In the genomic region with DNA sequence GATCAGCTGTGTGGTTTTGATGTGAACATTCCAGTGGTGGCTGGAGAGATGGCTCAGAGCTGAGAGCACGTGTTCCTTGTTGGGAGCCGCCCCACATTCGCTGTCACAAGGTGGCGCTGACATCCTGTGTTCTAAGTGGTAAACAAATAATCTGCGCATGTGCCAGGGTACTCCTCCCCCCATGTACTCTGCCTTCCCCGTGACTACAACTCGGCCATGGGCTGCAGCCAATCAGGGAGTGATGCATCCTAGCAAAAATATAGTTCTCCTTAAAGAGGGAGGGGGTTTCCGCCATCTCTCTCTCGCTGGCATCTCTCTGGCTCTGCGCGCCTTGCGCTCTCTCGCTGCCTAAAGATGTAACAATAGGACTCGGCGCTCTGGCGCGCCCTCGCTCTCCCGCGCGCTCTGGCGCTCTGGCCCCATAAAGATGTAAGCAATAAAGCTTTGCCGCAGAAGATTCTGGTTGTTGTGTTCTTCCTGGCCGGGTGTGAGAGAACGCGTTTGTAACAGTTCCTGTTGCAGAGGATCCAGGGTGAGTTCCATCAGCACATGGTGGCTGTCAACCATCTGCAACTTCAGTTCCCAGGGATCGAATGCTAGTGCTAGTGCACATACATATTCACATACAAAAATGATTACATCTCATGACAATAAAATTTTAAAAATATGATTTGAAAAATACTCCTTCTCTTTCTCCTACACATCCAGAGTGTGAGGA, we compare ENCODE assay signal across 8 mouse cellular contexts. TPM values are rescaled to one million over a fixed set of nuclear protein-coding genes. Genes with fewer than 3 reads are reported as not detected.
DNase-seq lines count a peak whose midpoint lies in the region; ATAC-seq and TF ChIP-seq lines count a peak whose summit lies in the region.
"Not testable (repeated sequence)": the region's sequence is repeated elsewhere in the genome, so short reads cannot be mapped to it uniquely, and the experiment has no call there.

No protein-coding gene starts in this region.

- peak overlapping the region; percentile 89 for H3K27ac ChIP-seq in forebrain, embryonic 10.5 days
- peak overlapping the region; percentile 77 for H3K27ac ChIP-seq in heart, embryonic 13.5 days (replicated peaks)
- peak overlapping the region; percentile 77 for H3K27ac ChIP-seq in kidney, embryonic 16.5 days (ENCODE audit: low read length)
- peak overlapping the region; percentile 61; the same call in 1 of the 2 replicates for H3K27ac ChIP-seq in limb, embryonic 14.5 days (replicated peaks; ENCODE audit: low read depth, low read length)
- H3K27ac ChIP-seq in midbrain, embryonic 16.5 days (ENCODE audit: low read length): peak overlapping the region; percentile 90

- 2% methylated on average over 27 of the region's 27 CpGs for WGBS in forebrain, embryonic 10.5 days
- 1% methylated on average over 27 of the region's 27 CpGs for whole genome bisulfite sequencing in heart, embryonic 13.5 days
- under 1% methylated on average over 27 of the region's 27 CpGs for WGBS in kidney, embryonic 16.5 days
- WGBS in limb, embryonic 14.5 days: 1% methylated on average over 27 of the region's 27 CpGs
- WGBS in midbrain, embryonic 16.5 days: under 1% methylated on average over 27 of the region's 27 CpGs

- H3K27me3 ChIP-seq in forebrain, embryonic 10.5 days (ENCODE audit: poor library complexity, severe bottlenecking): peaks cover 46% of the 10 kb centered on the region
- peaks cover 48% of the 10 kb centered on the region for H3K27me3 ChIP-seq in heart, embryonic 13.5 days (replicated peaks)
- peaks cover 28% of the 10 kb centered on the region for H3K27me3 ChIP-seq in kidney, embryonic 16.5 days (ENCODE audit: insufficient read depth, low read length)
- peaks cover 29% of the 10 kb centered on the region for H3K27me3 ChIP-seq in limb, embryonic 14.5 days (ENCODE audit: control insufficient read depth, insufficient read depth, low read length)
- H3K27me3 ChIP-seq in midbrain, embryonic 16.5 days (ENCODE audit: control insufficient read depth, insufficient read depth, low read depth, low read length): peaks cover 32% of the 10 kb centered on the region

- TF ChIP-seq POLR2A in limb, embryonic 14.5 days (IDR thresholded peaks at IDR 0.05; ENCODE audit: borderline replicate concordance, extremely low read depth, insufficient read depth, insufficient read length): peak; percentile 53; the same call in 1 of the 2 replicates

- not testable (repeated sequence) for H3K9me3 ChIP-seq in forebrain, embryonic 10.5 days; heart, embryonic 13.5 days; kidney, embryonic 16.5 days (ENCODE audit: low read length); limb, embryonic 14.5 days (ENCODE audit: control insufficient read depth, low read length); midbrain, embryonic 16.5 days (replicated peaks; ENCODE audit: control insufficient read depth, low read length, poor library complexity, severe bottlenecking)

- peak; percentile 79 for ATAC-seq in heart, embryonic 13.5 days (ENCODE audit: extremely low read depth, insufficient number of reproducible peaks, low FRiP score, low TSS enrichment)
- peak; percentile 90 for ATAC-seq in kidney, embryonic 16.5 days (ENCODE audit: low FRiP score, low TSS enrichment)
- ATAC-seq in limb, embryonic 14.5 days (ENCODE audit: low FRiP score, low read depth): peak; percentile 94
- peak; percentile 97 for ATAC-seq in midbrain, embryonic 16.5 days

- peak overlapping the region; percentile 78 for H3K4me2 ChIP-seq in heart, embryonic 13.5 days
- H3K4me2 ChIP-seq in kidney, embryonic 16.5 days (replicated peaks; ENCODE audit: low read depth, low read length): peak overlapping the region; percentile 56
- peak overlapping the region; percentile 56 for H3K4me2 ChIP-seq in limb, embryonic 14.5 days (replicated peaks; ENCODE audit: low read depth, low read length, severe bottlenecking)
- H3K4me2 ChIP-seq in midbrain, embryonic 16.5 days (ENCODE audit: low read length): peak overlapping the region; percentile 55

- H3K36me3 ChIP-seq in forebrain, embryonic 10.5 days (replicated peaks); heart, embryonic 13.5 days; kidney, embryonic 16.5 days (ENCODE audit: insufficient read depth, low read length); limb, embryonic 14.5 days (ENCODE audit: control insufficient read depth, insufficient read depth, low read length); midbrain, embryonic 16.5 days (ENCODE audit: control insufficient read depth, insufficient read depth, low read length): not testable (repeated sequence)

- H3K4me3 ChIP-seq in forebrain, embryonic 10.5 days: peak overlapping the region; percentile 65
- peak overlapping the region; percentile 56 for H3K4me3 ChIP-seq in heart, embryonic 13.5 days
- H3K4me3 ChIP-seq in kidney, embryonic 16.5 days (ENCODE audit: low read length): peak overlapping the region; percentile 49
- H3K4me3 ChIP-seq in limb, embryonic 14.5 days (replicated peaks; ENCODE audit: low read length): peak overlapping the region; percentile 44
- peak overlapping the region; percentile 51 for H3K4me3 ChIP-seq in midbrain, embryonic 16.5 days (ENCODE audit: low read depth, low read length)

- peaks cover 35% of the 10 kb centered on the region for H3K4me1 ChIP-seq in forebrain, embryonic 10.5 days
- peaks cover 31% of the 10 kb centered on the region for H3K4me1 ChIP-seq in heart, embryonic 13.5 days
- peaks cover 14% of the 10 kb centered on the region for H3K4me1 ChIP-seq in kidney, embryonic 16.5 days (ENCODE audit: insufficient read depth, low read length)
- not testable (repeated sequence) for H3K4me1 ChIP-seq in limb, embryonic 14.5 days (ENCODE audit: control insufficient read depth, insufficient read depth, low read length)
- H3K4me1 ChIP-seq in midbrain, embryonic 16.5 days (ENCODE audit: control insufficient read depth, insufficient read depth, low read length): peaks cover 11% of the 10 kb centered on the region; the same call in 1 of the 2 replicates

- peak overlapping the region; percentile 82 for H3K9ac ChIP-seq in heart, embryonic 13.5 days
- H3K9ac ChIP-seq in kidney, embryonic 16.5 days (replicated peaks; ENCODE audit: low read length): peak overlapping the region; percentile 53
- H3K9ac ChIP-seq in limb, embryonic 14.5 days (ENCODE audit: low read depth, low read length, severe bottlenecking): peak overlapping the region; percentile 45
- H3K9ac ChIP-seq in midbrain, embryonic 16.5 days (ENCODE audit: low read depth, low read length): peak overlapping the region; percentile 64; the same call in 1 of the 2 replicates

- peak; percentile 92 for DNase-seq in 416B (ENCODE audit: low read depth)
- DNase-seq in brain, embryonic 18.5 days (ENCODE audit: low read depth, low spot score): peak; percentile 90
- peak; percentile 91 for DNase-seq in forebrain, embryonic 10.5 days (ENCODE audit: extremely low spot score, low spot score)
- DNase-seq in limb, embryonic 14.5 days (ENCODE audit: low spot score): peak; percentile 96
- peak; percentile 50 to 87 for DNase-seq in spleen, postnatal 10 days (ENCODE audit: low spot score in 2 of 2)

RNA-seq across cellular contexts. Expression of a gene that starts 18.8 kb away (rescaled TPM):
- polyA plus RNA-seq in forebrain, embryonic 10.5 days (2016; fragmentation: Nextera tagmentation; extraction: Ambion mirVana): 51.2 and 51.8 TPM in 2 replicates
- polyA plus RNA-seq in heart, embryonic 13.5 days (2015; fragmentation: Nextera tagmentation; extraction: Ambion mirVana): 23.4 and 32.0 TPM in 2 replicates
- polyA plus RNA-seq in kidney, embryonic 16.5 days (2015; fragmentation: Nextera tagmentation; extraction: Ambion mirVana): 31.5 and 32.7 TPM in 2 replicates
- 27.0 and 31.5 TPM in 2 replicates for polyA plus RNA-seq in limb, embryonic 14.5 days (2012; rRNA removed)
- 17.7 and 25.5 TPM in 2 replicates for polyA plus RNA-seq in limb, embryonic 14.5 days (2014; fragmentation: Nextera tagmentation; extraction: Ambion mirVana)
- polyA plus RNA-seq in midbrain, embryonic 16.5 days (2015; fragmentation: Nextera tagmentation; extraction: Ambion mirVana): 11.0 and 13.1 TPM in 2 replicates

RNA-seq across cellular contexts. Expression of a gene that starts 25.6 kb away (rescaled TPM):
- polyA plus RNA-seq in forebrain, embryonic 10.5 days (2016; fragmentation: Nextera tagmentation; extraction: Ambion mirVana): 1,596 and 1,663 TPM in 2 replicates
- 923 and 1,093 TPM in 2 replicates for polyA plus RNA-seq in heart, embryonic 13.5 days (2015; fragmentation: Nextera tagmentation; extraction: Ambion mirVana)
- polyA plus RNA-seq in kidney, embryonic 16.5 days (2015; fragmentation: Nextera tagmentation; extraction: Ambion mirVana): 1,660 and 1,786 TPM in 2 replicates
- 1,284 and 1,402 TPM in 2 replicates for polyA plus RNA-seq in limb, embryonic 14.5 days (2012; rRNA removed)
- 2,129 and 2,245 TPM in 2 replicates for polyA plus RNA-seq in limb, embryonic 14.5 days (2014; fragmentation: Nextera tagmentation; extraction: Ambion mirVana)
- polyA plus RNA-seq in midbrain, embryonic 16.5 days (2015; fragmentation: Nextera tagmentation; extraction: Ambion mirVana): 620 and 627 TPM in 2 replicates

RNA-seq across cellular contexts. Expression of a gene that starts 25.7 kb away (rescaled TPM):
- 49.4 and 51.3 TPM in 2 replicates for polyA plus RNA-seq in forebrain, embryonic 10.5 days (2016; fragmentation: Nextera tagmentation; extraction: Ambion mirVana)
- 36.0 and 39.6 TPM in 2 replicates for polyA plus RNA-seq in heart, embryonic 13.5 days (2015; fragmentation: Nextera tagmentation; extraction: Ambion mirVana)
- polyA plus RNA-seq in kidney, embryonic 16.5 days (2015; fragmentation: Nextera tagmentation; extraction: Ambion mirVana): 51.9 and 54.7 TPM in 2 replicates
- polyA plus RNA-seq in limb, embryonic 14.5 days (2012; rRNA removed): 48.8 and 62.7 TPM in 2 replicates
- polyA plus RNA-seq in limb, embryonic 14.5 days (2014; fragmentation: Nextera tagmentation; extraction: Ambion mirVana): 38.6 and 43.4 TPM in 2 replicates
- polyA plus RNA-seq in midbrain, embryonic 16.5 days (2015; fragmentation: Nextera tagmentation; extraction: Ambion mirVana): 78.3 and 80.5 TPM in 2 replicates

RNA-seq across cellular contexts. Expression of a gene that starts 30.1 kb away (rescaled TPM):
- 3.3 and 3.7 TPM in 2 replicates for polyA plus RNA-seq in forebrain, embryonic 10.5 days (2016; fragmentation: Nextera tagmentation; extraction: Ambion mirVana)
- 4.5 and 7.0 TPM in 2 replicates for polyA plus RNA-seq in heart, embryonic 13.5 days (2015; fragmentation: Nextera tagmentation; extraction: Ambion mirVana)
- 6.2 and 6.9 TPM in 2 replicates for polyA plus RNA-seq in kidney, embryonic 16.5 days (2015; fragmentation: Nextera tagmentation; extraction: Ambion mirVana)
- 7.7 and 9.3 TPM in 2 replicates for polyA plus RNA-seq in limb, embryonic 14.5 days (2012; rRNA removed)
- 4.0 and 6.6 TPM in 2 replicates for polyA plus RNA-seq in limb, embryonic 14.5 days (2014; fragmentation: Nextera tagmentation; extraction: Ambion mirVana)
- 15.2 and 16.6 TPM in 2 replicates for polyA plus RNA-seq in midbrain, embryonic 16.5 days (2015; fragmentation: Nextera tagmentation; extraction: Ambion mirVana)

RNA-seq across cellular contexts. Expression of a gene that starts 40.9 kb away (rescaled TPM):
- 56.1 and 59.6 TPM in 2 replicates for polyA plus RNA-seq in forebrain, embryonic 10.5 days (2016; fragmentation: Nextera tagmentation; extraction: Ambion mirVana)
- 20.5 and 20.6 TPM in 2 replicates for polyA plus RNA-seq in heart, embryonic 13.5 days (2015; fragmentation: Nextera tagmentation; extraction: Ambion mirVana)
- polyA plus RNA-seq in kidney, embryonic 16.5 days (2015; fragmentation: Nextera tagmentation; extraction: Ambion mirVana): 32.7 and 37.7 TPM in 2 replicates
- polyA plus RNA-seq in limb, embryonic 14.5 days (2012; rRNA removed): 30.5 and 30.9 TPM in 2 replicates
- 21.6 and 25.0 TPM in 2 replicates for polyA plus RNA-seq in limb, embryonic 14.5 days (2014; fragmentation: Nextera tagmentation; extraction: Ambion mirVana)
- polyA plus RNA-seq in midbrain, embryonic 16.5 days (2015; fragmentation: Nextera tagmentation; extraction: Ambion mirVana): 19.2 TPM in 2 replicates

Comparison
In these comparisons a context has a peak if more than half of its experiments do, and no peak if none do; other contexts are left out.
1. Peak in every context shown above with its lines: DNase-seq, ATAC-seq, H3K4me3 ChIP-seq and H3K27ac ChIP-seq.